ENCODE assay signal across 8 mouse cellular contexts in the genomic region with DNA sequence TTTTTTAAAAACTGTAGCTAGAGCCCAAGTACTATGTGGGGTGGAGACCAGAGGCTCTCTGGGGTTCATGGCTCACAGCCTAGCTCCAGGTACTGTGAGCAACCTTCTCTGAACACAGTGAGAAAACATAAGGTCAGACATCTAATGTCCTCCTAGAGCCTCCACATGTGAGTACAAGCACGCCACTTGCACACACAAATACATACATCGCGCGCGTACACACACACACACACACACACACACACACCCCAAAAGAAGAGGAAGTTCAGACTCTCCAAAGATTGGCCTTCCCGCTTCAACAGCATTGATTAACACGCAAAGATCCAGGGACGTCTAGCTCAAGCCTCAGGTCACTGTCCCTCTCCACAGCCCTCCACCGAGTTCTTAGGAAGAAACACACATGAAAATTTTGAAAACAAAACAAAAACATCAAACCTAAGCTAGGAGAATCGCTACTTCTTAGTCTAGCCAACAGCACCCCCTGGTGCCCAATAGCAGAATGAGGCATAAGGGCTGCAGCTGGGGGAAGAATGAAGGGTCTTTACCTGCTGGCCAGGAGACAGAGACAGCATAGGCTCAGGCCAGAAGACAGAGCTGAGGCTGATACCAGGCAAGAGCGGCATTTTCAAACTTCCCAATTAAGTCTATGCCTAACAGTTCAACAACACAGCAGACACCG.
DNase-seq lines count a peak whose midpoint lies in the region; ATAC-seq lines count a peak whose summit lies in the region.

No protein-coding gene starts in this region.

- peaks cover 4% of the 10 kb centered on the region; the same call in 1 of the 2 replicates for H3K9me3 ChIP-seq in forebrain, embryonic 13.5 days (replicated peaks)
- 0 out of 2 replicates have a peak, but pooled peaks cover 3% of the 10 kb centered on the region for H3K9me3 ChIP-seq in hindbrain, embryonic 13.5 days
- H3K9me3 ChIP-seq in limb, embryonic 10.5 days (replicated peaks) = no peaks in the 10 kb centered on the region
- H3K9me3 ChIP-seq in midbrain, embryonic 12.5 days = no peaks in the 10 kb centered on the region

- peak; percentile 28; the same call in 1 of the 2 replicates for ATAC-seq in forebrain, embryonic 13.5 days
- peak; percentile 57 for ATAC-seq in hindbrain, embryonic 13.5 days (ENCODE audit: low FRiP score)
- 0 out of 2 replicates have a peak, but pooled peaks have one; percentile 19 for ATAC-seq in midbrain, embryonic 12.5 days (ENCODE audit: low FRiP score, low read depth)

- 58% methylated on average over 12 of the region's 12 CpGs for WGBS in forebrain, embryonic 13.5 days
- WGBS in hindbrain, embryonic 13.5 days = 57% methylated on average over 12 of the region's 12 CpGs
- 55% methylated on average over 12 of the region's 12 CpGs for WGBS in limb, embryonic 10.5 days
- WGBS in midbrain, embryonic 12.5 days = 61% methylated on average over 12 of the region's 12 CpGs

- H3K4me1 ChIP-seq in forebrain, embryonic 13.5 days = peaks cover 11% of the 10 kb centered on the region; the same call in 1 of the 2 replicates
- H3K4me1 ChIP-seq in hindbrain, embryonic 13.5 days (replicated peaks) = no peaks in the 10 kb centered on the region
- peaks cover 11% of the 10 kb centered on the region for H3K4me1 ChIP-seq in limb, embryonic 10.5 days
- no peaks in the 10 kb centered on the region for H3K4me1 ChIP-seq in midbrain, embryonic 12.5 days

- peak; percentile 53 for DNase-seq in gastrocnemius, adult 18-20 months (ENCODE audit: low spot score)
- no peak for DNase-seq in gastrocnemius, postnatal 25 days
- peak; percentile 76 for DNase-seq in adipocyte (ENCODE audit: low spot score)
- DNase-seq in limb, embryonic 10.5 days (ENCODE audit: low spot score) = peak; percentile 86
- DNase-seq in splenic B cell, adult 2 months (ENCODE audit: low read depth, low spot score) = peak; percentile 68

- no peaks in the 10 kb centered on the region for H3K36me3 ChIP-seq in forebrain, embryonic 13.5 days (ENCODE audit: poor library complexity, severe bottlenecking)
- no peaks in the 10 kb centered on the region for H3K36me3 ChIP-seq in hindbrain, embryonic 13.5 days
- H3K36me3 ChIP-seq in limb, embryonic 10.5 days = no peaks in the 10 kb centered on the region
- no peaks in the 10 kb centered on the region for H3K36me3 ChIP-seq in midbrain, embryonic 12.5 days
- H3K36me3 ChIP-seq in splenic B cell, adult 2 months (ENCODE audit: control insufficient read depth, insufficient read depth, low read length, poor library complexity, severe bottlenecking) = no peaks in the 10 kb centered on the region

- no peak overlapping the region for H3K4me2 ChIP-seq in forebrain, embryonic 13.5 days
- H3K4me2 ChIP-seq in hindbrain, embryonic 13.5 days = no peak overlapping the region
- no peak overlapping the region for H3K4me2 ChIP-seq in midbrain, embryonic 12.5 days (replicated peaks)

- no peaks in the 10 kb centered on the region for H3K27me3 ChIP-seq in forebrain, embryonic 13.5 days
- no peaks in the 10 kb centered on the region for H3K27me3 ChIP-seq in hindbrain, embryonic 13.5 days
- H3K27me3 ChIP-seq in limb, embryonic 10.5 days (ENCODE audit: low read depth, poor library complexity, severe bottlenecking) = no peaks in the 10 kb centered on the region; the same call in 1 of the 2 replicates
- H3K27me3 ChIP-seq in midbrain, embryonic 12.5 days = no peaks in the 10 kb centered on the region
- H3K27me3 ChIP-seq in splenic B cell, adult 2 months (ENCODE audit: control insufficient read depth, insufficient read depth, low read length, poor library complexity, severe bottlenecking) = no peaks in the 10 kb centered on the region

- H3K9ac ChIP-seq in forebrain, embryonic 13.5 days = no peak overlapping the region
- no peak overlapping the region for H3K9ac ChIP-seq in hindbrain, embryonic 13.5 days
- no peak overlapping the region for H3K9ac ChIP-seq in midbrain, embryonic 12.5 days (replicated peaks)

- H3K27ac ChIP-seq in forebrain, embryonic 13.5 days = no peak overlapping the region
- no peak overlapping the region for H3K27ac ChIP-seq in hindbrain, embryonic 13.5 days
- peak overlapping the region; percentile 76 for H3K27ac ChIP-seq in limb, embryonic 10.5 days
- no peak overlapping the region for H3K27ac ChIP-seq in midbrain, embryonic 12.5 days (replicated peaks)

- H3K4me3 ChIP-seq in forebrain, embryonic 13.5 days = no peak overlapping the region
- no peak overlapping the region for H3K4me3 ChIP-seq in hindbrain, embryonic 13.5 days
- H3K4me3 ChIP-seq in limb, embryonic 10.5 days = no peak overlapping the region
- no peak overlapping the region for H3K4me3 ChIP-seq in midbrain, embryonic 12.5 days
